8 mouse cellular contexts compared by ENCODE assay signal in genomic region chr15:28051104-28051625, GRCm38 (mm10). TPM values are rescaled to one million over a fixed set of nuclear protein-coding genes. Genes with fewer than 3 reads are reported as not detected.
DNase-seq lines count a peak whose midpoint lies in the region; ATAC-seq and TF ChIP-seq lines count a peak whose summit lies in the region.

No protein-coding gene starts in this region.

- 54% methylated on average over 18 of the region's 18 CpGs for WGBS in liver, postnatal 0 days (ENCODE audit: insufficient replicate concordance)
- WGBS in liver, embryonic 11.5 days = 52% methylated on average over 18 of the region's 18 CpGs
- 18% methylated on average over 18 of the region's 18 CpGs for WGBS in embryonic facial prominence, embryonic 11.5 days
- WGBS in kidney, embryonic 16.5 days = 28% methylated on average over 18 of the region's 18 CpGs
- WGBS in midbrain, embryonic 10.5 days = 9% methylated on average over 18 of the region's 18 CpGs

- no peak overlapping the region for H3K4me2 ChIP-seq in liver, postnatal 0 days (ENCODE audit: low read depth, low read length)
- H3K4me2 ChIP-seq in liver, embryonic 11.5 days = no peak overlapping the region; the same call in 1 of the 2 replicates
- no peak overlapping the region for H3K4me2 ChIP-seq in embryonic facial prominence, embryonic 11.5 days (ENCODE audit: low read depth, low read length)
- H3K4me2 ChIP-seq in kidney, embryonic 16.5 days (replicated peaks; ENCODE audit: low read depth, low read length) = peak overlapping the region; percentile 39

- no peak for DNase-seq in liver, postnatal 0 days
- no peak for DNase-seq in liver, embryonic 11.5 days (ENCODE audit: low spot score)
- peak; percentile 61 for DNase-seq in embryonic facial prominence, embryonic 11.5 days (ENCODE audit: low spot score)
- DNase-seq in heart, adult 9 months (ENCODE audit: low spot score in 2 of 2) = peak; percentile 73
- DNase-seq in midbrain, embryonic 10.5 days (ENCODE audit: low spot score) = peak; percentile 85
- no peak for DNase-seq in thymus, postnatal 10 days (ENCODE audit: low spot score in 2 of 2)

- H3K9ac ChIP-seq in liver, postnatal 0 days (replicated peaks) = no peak overlapping the region; the same call in 1 of the 2 replicates
- no peak overlapping the region for H3K9ac ChIP-seq in liver, embryonic 11.5 days (ENCODE audit: low read depth, low read length)
- H3K9ac ChIP-seq in embryonic facial prominence, embryonic 11.5 days (replicated peaks; ENCODE audit: low read length) = peak overlapping the region; percentile 18
- peak overlapping the region; percentile 41; the same call in 1 of the 2 replicates for H3K9ac ChIP-seq in kidney, embryonic 16.5 days (replicated peaks; ENCODE audit: low read length)

- TF ChIP-seq EP300 in liver, postnatal 0 days (IDR thresholded peaks at IDR 0.05; ENCODE audit: low read depth) = no peak

- no peak for TF ChIP-seq CTCF in liver, postnatal 0 days (IDR thresholded peaks at IDR 0.05; ENCODE audit: low read depth)

- H3K27ac ChIP-seq in liver, postnatal 0 days (ENCODE audit: low read depth) = 0 out of 2 replicates have a peak overlapping the region, but pooled peaks have one; percentile 29
- no peak overlapping the region for H3K27ac ChIP-seq in liver, embryonic 11.5 days (ENCODE audit: low read depth, low read length)
- H3K27ac ChIP-seq in embryonic facial prominence, embryonic 11.5 days (replicated peaks; ENCODE audit: low read depth, low read length) = no peak overlapping the region
- H3K27ac ChIP-seq in kidney, embryonic 16.5 days (ENCODE audit: low read length) = 0 out of 2 replicates have a peak overlapping the region, but pooled peaks have one; percentile 18
- H3K27ac ChIP-seq in midbrain, embryonic 10.5 days (replicated peaks) = peak overlapping the region; percentile 88

- no peaks in the 10 kb centered on the region for H3K9me3 ChIP-seq in liver, postnatal 0 days (ENCODE audit: low read length)
- no peaks in the 10 kb centered on the region for H3K9me3 ChIP-seq in liver, embryonic 11.5 days (ENCODE audit: control insufficient read depth, low read length)
- H3K9me3 ChIP-seq in embryonic facial prominence, embryonic 11.5 days (replicated peaks; ENCODE audit: control insufficient read depth, low read length) = no peaks in the 10 kb centered on the region
- H3K9me3 ChIP-seq in kidney, embryonic 16.5 days (ENCODE audit: low read length) = no peaks in the 10 kb centered on the region
- no peaks in the 10 kb centered on the region; the same call in 1 of the 2 replicates for H3K9me3 ChIP-seq in midbrain, embryonic 10.5 days (replicated peaks)

- H3K27me3 ChIP-seq in liver, postnatal 0 days (ENCODE audit: insufficient read depth, low read length) = no peaks in the 10 kb centered on the region
- H3K27me3 ChIP-seq in liver, embryonic 11.5 days (replicated peaks; ENCODE audit: control insufficient read depth, insufficient read depth, low read length) = no peaks in the 10 kb centered on the region
- H3K27me3 ChIP-seq in embryonic facial prominence, embryonic 11.5 days (ENCODE audit: control insufficient read depth, insufficient read depth, low read length) = no peaks in the 10 kb centered on the region
- H3K27me3 ChIP-seq in kidney, embryonic 16.5 days (ENCODE audit: insufficient read depth, low read length) = no peaks in the 10 kb centered on the region
- peaks cover 66% of the 10 kb centered on the region for H3K27me3 ChIP-seq in midbrain, embryonic 10.5 days (ENCODE audit: low read depth, poor library complexity, severe bottlenecking)

- H3K36me3 ChIP-seq in liver, postnatal 0 days (replicated peaks; ENCODE audit: insufficient read depth, low read length) = no peaks in the 10 kb centered on the region
- H3K36me3 ChIP-seq in liver, embryonic 11.5 days (ENCODE audit: control insufficient read depth, insufficient read depth, low read length) = no peaks in the 10 kb centered on the region
- H3K36me3 ChIP-seq in embryonic facial prominence, embryonic 11.5 days (replicated peaks; ENCODE audit: control insufficient read depth, insufficient read depth, low read depth, low read length) = no peaks in the 10 kb centered on the region
- no peaks in the 10 kb centered on the region for H3K36me3 ChIP-seq in kidney, embryonic 16.5 days (ENCODE audit: insufficient read depth, low read length)
- H3K36me3 ChIP-seq in midbrain, embryonic 10.5 days = no peaks in the 10 kb centered on the region

- no peaks in the 10 kb centered on the region for H3K4me1 ChIP-seq in liver, postnatal 0 days (ENCODE audit: insufficient read depth)
- H3K4me1 ChIP-seq in liver, embryonic 11.5 days (replicated peaks; ENCODE audit: control insufficient read depth, insufficient read depth, low read length) = no peaks in the 10 kb centered on the region
- no peaks in the 10 kb centered on the region for H3K4me1 ChIP-seq in embryonic facial prominence, embryonic 11.5 days (ENCODE audit: control insufficient read depth, insufficient read depth, low read length)
- H3K4me1 ChIP-seq in kidney, embryonic 16.5 days (ENCODE audit: insufficient read depth, low read length) = peaks cover 17% of the 10 kb centered on the region
- peaks cover 46% of the 10 kb centered on the region for H3K4me1 ChIP-seq in midbrain, embryonic 10.5 days

- no peak overlapping the region for H3K4me3 ChIP-seq in liver, postnatal 0 days (ENCODE audit: low read depth, low read length)
- H3K4me3 ChIP-seq in liver, embryonic 11.5 days (ENCODE audit: low read depth, low read length) = no peak overlapping the region
- H3K4me3 ChIP-seq in embryonic facial prominence, embryonic 11.5 days (ENCODE audit: low read depth, low read length) = no peak overlapping the region
- peak overlapping the region; percentile 13; the same call in 1 of the 2 replicates for H3K4me3 ChIP-seq in kidney, embryonic 16.5 days (ENCODE audit: low read length)
- peak overlapping the region; percentile 38 for H3K4me3 ChIP-seq in midbrain, embryonic 10.5 days

- ATAC-seq in liver, postnatal 0 days = no peak
- ATAC-seq in liver, embryonic 11.5 days (replicated peaks; ENCODE audit: low FRiP score) = no peak
- peak; percentile 81 for ATAC-seq in embryonic facial prominence, embryonic 11.5 days (replicated peaks; ENCODE audit: insufficient number of reproducible peaks, low FRiP score, low TSS enrichment, low read depth)
- 0 out of 2 replicates have a peak, but pooled peaks have one; percentile 36 for ATAC-seq in kidney, embryonic 16.5 days (ENCODE audit: low FRiP score, low TSS enrichment)
- ATAC-seq in CD4-positive, CD25-positive, alpha-beta regulatory T cell, adult 4 months = no peak

RNA-seq across cellular contexts. Expression of gene Trio, which starts 25.5 kb away (rescaled TPM):
- polyA plus RNA-seq in liver, postnatal 0 days (2015; fragmentation: Nextera tagmentation; extraction: Ambion mirVana) = 5.1 and 5.5 TPM in 2 replicates
- polyA plus RNA-seq in liver, embryonic 11.5 days (2014; fragmentation: Nextera tagmentation; extraction: Ambion mirVana) = 9.4 and 14.0 TPM in 2 replicates
- polyA plus RNA-seq in embryonic facial prominence, embryonic 11.5 days (2014; fragmentation: Nextera tagmentation; extraction: Ambion mirVana) = 45.4 and 47.7 TPM in 2 replicates
- polyA plus RNA-seq in kidney, embryonic 16.5 days (2015; fragmentation: Nextera tagmentation; extraction: Ambion mirVana) = 24.3 and 27.8 TPM in 2 replicates
- 19.0 and 24.6 TPM in 2 replicates for polyA plus RNA-seq in midbrain, embryonic 10.5 days (2016; fragmentation: Nextera tagmentation; extraction: Ambion mirVana)
- 10 to 100 TPM in 1 of 2 experiments, 1 to 10 TPM in 1; 9.1 to 11.7 TPM for polyA plus RNA-seq in CD4-positive, CD25-positive, alpha-beta regulatory T cell, adult 4 months (2017; shearing (Covaris generic))

Comparison
In these comparisons a context has a peak if more than half of its experiments do, and no peak if none do; other contexts are left out.
1. H3K27ac ChIP-seq: peak in liver, postnatal 0 days (single experiment), kidney, embryonic 16.5 days (single experiment) and midbrain, embryonic 10.5 days (single experiment); none in liver, embryonic 11.5 days (single experiment) and embryonic facial prominence, embryonic 11.5 days (single experiment).
2. ATAC-seq: peak in embryonic facial prominence, embryonic 11.5 days (single experiment) and kidney, embryonic 16.5 days (single experiment); none in liver, postnatal 0 days (single experiment), liver, embryonic 11.5 days (single experiment) and CD4-positive, CD25-positive, alpha-beta regulatory T cell, adult 4 months (single experiment).
3. DNase-seq: peak in embryonic facial prominence, embryonic 11.5 days (single experiment), heart, adult 9 months (2 of 2) and midbrain, embryonic 10.5 days (single experiment); none in liver, postnatal 0 days (single experiment), liver, embryonic 11.5 days (single experiment) and thymus, postnatal 10 days (0 of 2).
4. H3K4me3 ChIP-seq: peak in kidney, embryonic 16.5 days (single experiment) and midbrain, embryonic 10.5 days (single experiment); none in liver, postnatal 0 days (single experiment), liver, embryonic 11.5 days (single experiment) and embryonic facial prominence, embryonic 11.5 days (single experiment).
5. H3K9ac ChIP-seq: peak in embryonic facial prominence, embryonic 11.5 days (single experiment) and kidney, embryonic 16.5 days (single experiment); none in liver, postnatal 0 days (single experiment) and liver, embryonic 11.5 days (single experiment).